Mouse (Mus musculus): ENCODE data around the gene Qtrt2.

DNA sequence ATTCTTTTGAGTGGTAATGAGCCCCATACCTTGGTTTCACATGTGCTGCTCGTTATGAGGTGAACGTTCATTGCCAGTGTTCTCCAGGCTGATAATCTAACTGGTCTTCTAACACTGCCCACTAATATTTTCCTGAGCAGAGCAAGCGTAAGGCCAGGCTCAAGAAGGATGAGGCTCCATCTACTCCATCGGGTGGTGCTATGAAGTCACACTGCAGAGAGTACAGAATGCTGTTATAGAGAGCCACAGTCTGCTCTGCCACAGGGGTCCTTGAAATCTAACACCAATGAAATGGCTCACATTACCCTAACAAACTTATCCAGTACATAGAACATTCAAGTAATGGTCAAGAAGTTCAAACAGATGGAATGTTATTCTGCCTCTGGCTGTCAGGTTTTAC is 31.4 kb upstream of the Qtrt2 start:
- no peak for TF ChIP-seq GATA1 (IDR thresholded peaks at IDR 0.05; ENCODE audit: borderline replicate concordance, low read length)
- TF ChIP-seq FLI1 (IDR thresholded peaks at IDR 0.05; ENCODE audit: low read length): no peak

Data from megakaryocyte, embryonic 14.5 days (primary cell).